Mouse (Mus musculus) frontal cortex, postnatal 25 days (tissue): ENCODE results near the gene Cntn4.

ENCODE experiments used
- DNase-seq, 2 experiments: peaks; one replicate each; pipeline ENCODE4 v3.0.0; 2022; ENCODE audit warnings: low spot score in 2 of 2

Gene Cntn4

DNA sequence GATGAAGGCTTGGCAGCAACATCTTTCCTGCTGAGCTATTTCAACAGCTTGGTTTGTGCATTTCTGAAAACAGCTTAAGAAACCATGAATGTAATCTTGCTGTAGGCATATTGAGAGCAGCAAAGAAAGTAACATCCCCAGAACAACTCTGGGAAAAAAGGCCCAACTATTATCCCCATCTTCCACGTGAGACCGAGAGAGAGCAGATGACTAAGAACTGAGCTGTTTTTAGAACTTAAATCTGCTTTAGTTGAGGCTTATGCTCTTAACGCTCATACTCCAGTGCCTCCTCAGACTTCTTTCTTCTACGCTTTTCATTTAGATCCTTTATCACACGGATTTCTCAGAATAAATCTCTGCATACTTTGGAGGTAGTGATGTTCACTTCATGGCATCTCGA, 784.9 kb downstream of the Cntn4 start:
- DNase-seq, result no peak

DNA sequence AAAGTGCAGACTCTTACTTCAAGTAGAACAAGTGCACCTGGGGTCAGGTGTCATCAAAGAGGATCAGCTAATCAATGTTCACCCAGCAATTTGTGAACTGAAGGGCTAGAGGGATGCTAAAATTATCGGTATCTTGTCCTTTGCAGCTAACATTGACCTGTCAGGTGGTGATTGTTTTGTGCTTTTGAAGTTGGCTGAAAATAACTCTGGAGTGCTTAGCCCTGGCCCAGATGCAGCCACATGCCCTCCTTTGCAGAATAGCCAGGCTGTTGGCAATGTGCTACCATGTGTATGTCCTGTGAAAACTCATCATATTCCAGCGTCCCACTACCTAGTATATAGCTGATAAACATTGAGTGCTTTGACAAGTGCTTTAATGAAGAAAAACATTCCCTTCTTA, 786.4 kb downstream of the Cntn4 start:
- no peak for DNase-seq

DNA sequence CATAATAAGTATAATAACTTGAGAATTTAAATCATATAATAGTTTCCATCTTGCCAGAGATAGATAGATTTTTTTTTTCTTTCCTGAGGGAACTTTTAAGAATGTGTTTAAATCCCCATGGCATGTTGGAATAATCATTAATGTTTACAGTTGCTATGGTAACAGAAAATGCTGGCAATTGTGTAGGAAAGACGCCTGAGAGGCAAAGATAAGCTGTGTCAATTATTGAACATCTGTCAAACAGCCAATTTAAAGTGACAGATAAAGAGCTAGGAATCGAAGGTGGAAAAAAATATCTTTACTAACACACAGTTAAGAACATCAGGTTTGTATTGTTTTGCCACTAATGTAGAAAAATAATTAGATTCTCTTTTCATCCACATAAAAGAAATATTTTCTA, 788.3 kb downstream of the Cntn4 start:
- DNase-seq, result no peak

DNA sequence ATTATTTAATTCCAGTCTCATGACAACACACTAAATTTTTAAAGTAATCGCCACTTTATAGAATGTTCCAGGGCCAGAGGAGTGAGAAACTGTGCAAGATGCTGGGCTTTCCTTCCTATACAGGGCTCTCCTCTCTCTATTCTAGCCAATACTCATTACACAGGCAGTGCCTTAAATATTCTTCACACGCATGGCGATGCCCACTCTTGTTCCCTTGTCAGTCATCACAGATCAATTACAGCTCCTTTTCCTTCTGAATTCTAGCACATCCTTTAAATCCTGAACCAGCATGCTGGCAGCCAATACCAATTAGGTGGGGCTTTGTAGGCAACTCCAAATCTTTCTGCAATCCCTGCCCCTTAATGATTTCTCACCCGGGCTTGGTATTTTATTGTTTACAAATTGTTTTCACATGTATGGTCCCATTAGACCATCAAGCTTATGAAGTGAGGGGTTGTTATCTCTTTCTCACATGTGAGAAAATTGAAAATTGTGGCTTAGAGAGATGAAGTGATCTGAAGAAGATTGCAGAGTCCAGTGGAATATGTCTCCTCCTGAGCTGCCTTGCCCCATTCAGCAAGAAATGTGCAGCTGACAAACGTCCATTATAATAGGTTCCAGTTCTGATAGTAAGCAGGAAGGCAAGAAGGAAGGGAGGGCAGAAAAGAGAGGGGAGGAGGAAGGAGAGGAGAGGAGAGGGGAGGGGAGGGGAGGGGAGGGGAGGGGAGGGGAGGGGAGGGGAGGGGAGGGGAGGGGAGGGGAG, 789.0 kb downstream of the Cntn4 start:
- no peak for DNase-seq

DNA sequence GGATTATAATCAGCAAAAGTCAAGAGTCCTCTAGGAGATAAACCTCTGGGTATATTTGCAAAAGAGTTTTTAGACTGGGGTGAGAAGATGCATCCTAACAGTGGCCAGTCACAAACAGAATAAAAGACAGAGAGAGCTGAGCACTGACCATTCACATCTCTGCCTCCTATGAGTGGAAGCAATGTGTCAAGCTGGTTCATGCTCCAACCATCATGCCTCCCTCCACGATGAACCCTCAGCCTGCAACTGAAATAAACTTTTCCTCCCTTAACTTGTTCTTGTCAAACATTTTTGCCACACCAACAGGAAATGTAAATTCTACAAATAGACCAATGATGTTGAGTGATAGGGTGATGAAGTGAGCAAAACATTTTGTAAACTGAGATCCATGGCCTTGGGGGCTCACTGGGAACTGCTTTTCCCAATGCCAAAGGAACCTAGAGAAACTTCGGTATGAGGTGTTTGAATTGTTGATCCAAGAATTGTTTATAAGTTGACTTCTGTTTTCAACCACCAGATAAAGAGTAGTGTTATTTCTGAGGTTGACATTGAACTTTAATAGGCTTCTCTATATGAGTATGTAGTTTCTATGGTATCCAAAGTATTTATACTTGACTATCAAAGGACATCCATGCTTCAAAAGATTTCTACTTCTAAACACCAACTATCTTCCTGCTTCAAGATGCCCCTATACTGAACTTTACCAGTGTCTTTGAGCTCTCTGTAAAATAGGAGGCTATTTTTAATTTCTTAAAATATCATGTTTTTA, 794.6 kb downstream of the Cntn4 start:
- DNase-seq, result no peak

DNA sequence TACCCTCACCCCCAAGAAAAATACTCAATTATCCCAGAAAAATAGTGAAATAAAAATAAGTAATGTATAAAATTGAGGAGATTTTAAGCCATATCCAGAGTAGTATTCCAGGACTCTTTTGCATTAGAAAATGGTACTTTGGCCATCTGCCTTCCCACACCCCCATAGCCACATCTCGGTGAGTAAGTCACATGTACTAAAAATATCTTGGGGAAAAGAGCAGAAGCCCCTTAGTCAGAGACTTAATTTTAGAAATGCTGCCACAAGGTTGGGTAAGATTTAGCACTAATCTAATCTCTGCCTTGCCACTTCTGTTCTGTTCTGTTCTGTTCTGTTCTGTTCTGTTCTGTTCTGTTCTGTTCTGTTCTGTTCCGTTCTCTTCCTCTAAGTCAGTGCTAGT, 796.4 kb downstream of the Cntn4 start:
- no peak for DNase-seq

DNA sequence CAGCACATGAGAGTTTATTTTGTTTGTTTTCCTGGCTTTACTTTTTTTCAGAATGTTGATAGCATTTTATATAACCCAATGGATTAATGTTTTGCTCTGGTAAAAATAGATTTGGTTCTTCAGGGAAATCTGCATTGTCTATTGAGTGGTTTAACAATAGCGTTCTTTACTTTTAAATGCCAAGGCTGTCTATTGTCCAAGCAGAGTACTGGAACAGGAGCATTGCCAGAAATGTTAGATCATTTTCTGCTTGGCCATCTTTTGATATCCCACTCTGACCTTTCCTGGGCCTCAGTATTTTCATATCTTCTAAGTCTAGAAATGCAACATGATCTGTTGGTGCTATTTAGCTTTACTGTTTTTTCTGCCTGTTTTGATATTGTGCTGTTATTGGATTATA, 804.1 kb downstream of the Cntn4 start:
- no peak for DNase-seq

DNA sequence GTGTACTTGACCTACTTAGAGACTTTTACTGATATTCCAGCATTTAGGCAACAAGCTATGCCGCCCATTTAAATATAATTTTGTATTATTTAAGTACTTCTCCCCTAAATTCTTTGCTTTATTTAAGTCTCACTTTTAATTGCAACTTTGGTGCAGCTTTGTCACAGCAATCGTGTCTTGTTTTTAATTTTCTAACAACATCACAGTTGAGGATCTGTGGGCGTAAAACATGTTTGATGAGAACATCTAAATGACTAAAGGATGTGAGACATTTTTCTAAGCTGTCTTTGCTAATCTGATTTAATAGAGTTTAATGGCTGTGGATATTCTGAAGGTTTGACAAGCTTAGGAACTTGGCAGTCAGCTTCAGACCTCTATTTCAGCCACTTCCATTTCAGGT, 818.8 kb downstream of the Cntn4 start:
- DNase-seq, result no peak

DNA sequence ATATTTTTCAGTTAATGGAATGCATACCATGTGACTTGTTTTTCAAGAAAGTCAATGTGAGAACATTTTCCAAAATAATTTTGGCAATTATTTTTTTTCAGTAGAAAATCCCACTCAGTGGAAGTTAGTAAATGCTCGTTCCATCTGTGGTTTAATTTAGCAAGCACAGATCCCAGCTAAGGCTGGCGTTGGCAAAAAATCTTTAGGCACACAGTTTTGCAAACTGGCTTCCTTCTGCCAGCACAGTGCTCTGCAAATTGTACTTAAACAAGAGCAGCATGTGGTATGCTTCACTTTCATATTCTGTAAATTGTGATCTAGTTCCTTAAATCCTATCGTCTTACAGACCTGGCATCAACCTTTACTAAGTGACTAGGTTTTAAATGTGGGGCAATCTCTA, 821.7 kb downstream of the Cntn4 start:
- DNase-seq, result no peak

DNA sequence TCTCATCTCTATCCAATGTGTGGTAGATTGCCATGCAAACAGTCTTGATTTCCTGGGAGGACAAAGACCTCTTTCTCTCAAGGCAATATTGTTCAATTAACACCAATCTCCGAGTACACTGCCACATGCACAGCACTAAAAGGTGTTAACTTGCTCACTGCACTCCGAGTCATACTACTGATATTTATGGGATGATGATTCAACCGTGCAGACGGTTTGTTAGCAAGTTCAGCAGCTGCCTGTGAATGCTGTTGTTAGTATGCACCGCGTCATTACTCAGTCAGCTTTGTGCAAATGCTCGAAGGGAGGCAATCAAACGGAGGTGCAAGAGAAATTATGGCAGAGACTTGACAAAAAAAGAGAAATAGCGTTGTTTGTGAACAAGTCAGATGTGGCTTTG, 826.5 kb downstream of the Cntn4 start:
- DNase-seq, result peak in 1 of 2 experiments; percentile 12

DNA sequence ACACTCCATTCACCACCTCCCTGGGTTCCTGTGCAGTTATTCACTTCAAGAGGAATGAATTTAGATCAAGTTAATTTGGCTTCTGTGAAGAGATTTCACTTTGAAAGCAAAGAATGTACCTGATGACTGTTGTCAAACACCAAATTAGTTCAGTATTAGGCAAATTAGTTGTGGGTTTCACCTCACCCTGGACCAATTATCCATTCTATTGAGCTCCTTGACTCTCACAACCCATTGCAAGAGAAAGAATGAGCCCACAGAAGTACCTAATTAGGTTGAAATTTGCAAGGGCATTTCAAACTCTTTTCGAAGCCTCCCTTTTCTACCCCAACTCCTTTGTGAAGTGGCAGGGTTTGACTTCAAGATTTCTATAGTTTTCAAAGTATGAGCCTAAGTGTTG, 842.9 kb downstream of the Cntn4 start:
- no peak for DNase-seq

DNA sequence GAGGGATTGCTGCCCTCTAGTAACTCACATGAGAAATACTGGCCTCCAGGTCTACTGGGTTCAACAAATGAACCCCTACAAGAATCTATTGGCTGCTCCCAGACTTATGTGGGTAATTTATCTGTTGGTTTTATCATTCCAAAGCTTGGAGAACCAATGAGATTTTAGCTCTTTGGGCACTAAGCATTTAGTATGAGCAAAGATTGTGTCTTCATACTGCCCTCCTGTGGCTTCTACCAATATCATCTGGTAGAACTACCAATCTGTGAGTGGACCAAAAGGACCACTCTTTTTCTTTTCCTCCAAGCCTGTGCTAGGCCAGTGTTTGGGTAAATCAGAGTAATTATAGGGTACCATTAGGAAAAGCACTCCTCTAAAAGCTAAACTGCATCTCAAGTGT, 866.0 kb downstream of the Cntn4 start:
- no peak for DNase-seq

DNA sequence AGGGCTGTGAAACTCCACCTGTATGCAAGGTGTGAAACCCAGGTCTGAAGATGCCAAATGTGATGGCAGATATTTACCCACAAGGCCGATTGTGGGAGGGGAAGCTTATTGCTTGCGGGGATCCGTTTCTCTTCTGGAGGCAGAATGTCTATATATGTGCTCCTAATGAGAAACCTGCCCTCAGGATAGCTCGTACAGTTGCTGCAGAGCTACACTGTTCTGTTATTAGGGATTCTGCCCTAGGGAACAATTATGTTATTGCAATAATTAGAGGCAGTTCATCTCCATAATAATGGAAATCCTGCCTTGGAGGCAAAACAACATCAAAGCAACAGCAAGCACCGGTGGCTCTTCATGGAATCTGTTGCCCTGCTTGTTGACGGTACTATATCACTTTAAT, 884.2 kb downstream of the Cntn4 start:
- no peak for DNase-seq

DNA sequence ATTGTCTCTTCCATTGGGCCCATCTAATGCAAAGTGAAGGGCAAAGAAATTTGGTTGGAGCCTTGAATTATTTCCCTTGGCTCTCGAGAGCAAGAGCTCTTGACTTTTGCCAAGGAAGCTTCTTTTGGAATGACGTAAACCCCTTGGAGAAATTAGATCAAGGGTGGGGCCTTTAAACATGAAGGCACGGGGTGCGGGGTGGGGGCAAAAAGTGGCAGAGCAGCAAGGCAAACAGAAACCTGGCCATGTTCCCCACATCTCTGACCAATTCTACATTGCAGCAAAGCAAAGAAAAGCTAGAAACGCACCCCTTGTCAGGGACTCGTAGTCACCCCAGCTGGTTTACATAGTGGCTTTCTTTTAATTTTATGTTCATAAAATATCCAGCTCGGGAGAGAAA, 887.9 kb downstream of the Cntn4 start:
- DNase-seq, result no peak

DNA sequence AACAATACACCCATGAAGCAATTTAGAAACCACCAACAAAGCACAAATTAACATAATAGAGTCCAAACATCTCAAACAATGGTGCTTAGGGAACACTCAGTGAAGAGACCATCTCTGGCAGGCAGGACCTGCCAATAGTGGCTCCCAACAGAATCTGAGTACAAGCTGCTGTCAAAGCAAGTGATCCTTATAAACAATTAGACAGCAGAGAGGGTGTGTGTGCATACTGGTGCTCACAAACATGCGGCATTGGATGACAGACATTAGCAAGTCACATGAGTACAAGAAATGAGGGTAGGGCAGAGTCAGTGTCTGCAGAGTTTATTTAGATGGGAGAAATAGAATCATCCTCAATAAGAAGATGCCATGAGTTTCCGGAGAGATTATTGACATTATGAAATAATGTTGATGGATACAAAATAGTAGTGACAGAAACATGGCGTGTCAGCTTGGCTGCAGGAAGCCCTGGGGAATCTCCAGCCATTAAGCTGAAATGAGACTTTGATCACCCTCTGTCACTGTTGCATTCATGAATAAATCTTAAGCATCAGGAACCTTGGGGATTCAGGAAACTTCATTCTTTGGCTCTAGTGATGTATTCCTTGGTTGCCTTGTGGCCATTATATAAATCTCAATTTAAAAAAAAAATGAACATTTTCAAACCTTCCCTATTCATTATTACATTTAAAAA, 888.5 kb downstream of the Cntn4 start:
- no peak for DNase-seq

DNA sequence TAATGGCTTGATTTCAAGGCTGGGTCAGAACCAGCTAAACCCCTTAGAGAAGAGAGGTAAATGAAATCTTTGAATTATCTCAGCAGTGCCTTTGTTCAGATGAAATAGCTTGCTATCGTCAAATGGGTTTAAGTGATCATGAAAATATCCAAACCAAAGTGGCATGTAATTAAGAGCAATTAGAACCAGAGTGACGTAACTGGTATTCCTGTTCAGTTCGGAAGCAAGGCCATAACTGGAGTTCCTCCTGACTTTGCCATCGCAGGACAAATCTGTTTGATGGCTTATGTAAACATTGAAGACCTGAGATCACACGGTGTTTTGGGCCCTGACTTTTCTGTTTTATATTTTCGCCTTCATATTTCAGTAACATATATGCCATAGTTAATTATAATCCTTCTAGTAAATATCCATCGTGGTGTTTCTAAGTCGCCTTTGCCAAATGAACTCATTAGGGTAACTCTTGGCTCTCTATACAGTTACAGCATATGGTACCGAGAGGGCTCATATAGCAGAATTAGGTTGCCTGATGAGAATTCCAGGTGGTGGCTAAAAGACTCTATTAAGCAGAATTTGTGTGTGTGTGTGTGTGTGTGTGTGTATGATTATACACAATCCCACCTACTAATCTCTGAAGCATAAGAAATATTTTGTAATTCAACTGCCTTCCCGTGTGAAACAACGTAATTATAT, 889.6 kb downstream of the Cntn4 start:
- no peak for DNase-seq

DNA sequence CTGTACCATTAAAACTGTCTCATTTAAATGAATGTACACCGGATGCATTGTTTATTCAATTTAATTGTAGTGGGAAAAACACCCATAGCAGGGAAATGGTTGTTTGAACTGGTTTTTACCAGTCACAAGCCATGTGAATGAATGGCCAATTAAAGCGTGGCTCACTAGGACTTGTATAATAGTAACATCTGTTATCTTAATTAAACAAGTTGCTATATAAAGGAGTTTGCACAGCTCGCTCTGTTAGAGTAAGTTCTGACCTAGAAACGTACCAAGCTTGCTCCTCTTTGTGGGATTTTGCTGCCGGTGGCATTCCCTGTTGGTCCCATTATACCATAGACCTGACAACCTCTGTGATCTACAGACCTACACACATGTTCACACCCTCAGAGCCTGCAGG, 902.7 kb downstream of the Cntn4 start:
- no peak for DNase-seq

DNA sequence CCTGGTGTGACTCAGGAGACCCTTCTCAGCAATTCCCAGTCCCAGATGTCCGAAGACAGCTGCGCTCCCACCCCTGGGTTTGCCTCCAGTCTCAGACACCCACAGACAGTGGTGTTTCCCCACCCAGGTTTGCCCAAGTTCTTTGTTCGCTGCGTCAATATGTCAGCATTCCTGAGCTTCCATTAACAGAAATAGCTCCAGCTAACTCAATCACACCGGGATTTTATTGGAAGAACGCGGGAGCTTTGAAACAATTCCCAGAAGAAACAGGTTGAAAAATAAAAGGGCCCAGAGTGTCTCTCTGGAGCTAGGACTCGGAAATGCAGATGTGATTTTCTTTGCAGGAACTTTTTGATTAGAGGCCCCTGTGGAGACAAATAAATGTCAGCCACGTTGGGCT, 916.3 kb downstream of the Cntn4 start:
- no peak for DNase-seq

DNA sequence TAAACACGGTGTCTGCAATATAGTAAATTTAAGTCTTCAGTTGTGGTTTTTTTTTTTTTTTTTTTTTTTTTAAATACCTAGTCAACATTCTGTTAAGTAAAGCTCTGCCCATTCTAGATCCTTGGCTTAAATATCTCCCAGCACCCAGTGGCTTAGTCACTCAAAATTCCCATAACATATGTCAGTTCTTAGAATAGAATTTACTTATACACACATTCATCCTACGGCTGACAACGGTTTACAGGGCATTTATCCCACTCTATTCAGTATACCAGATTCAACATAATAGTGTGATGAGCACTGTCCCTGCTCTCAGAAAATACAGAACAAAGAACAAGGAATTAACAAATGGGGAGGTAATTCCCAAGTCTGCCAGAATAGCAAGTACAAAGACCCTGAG, 939.6 kb downstream of the Cntn4 start:
- DNase-seq, result no peak

DNA sequence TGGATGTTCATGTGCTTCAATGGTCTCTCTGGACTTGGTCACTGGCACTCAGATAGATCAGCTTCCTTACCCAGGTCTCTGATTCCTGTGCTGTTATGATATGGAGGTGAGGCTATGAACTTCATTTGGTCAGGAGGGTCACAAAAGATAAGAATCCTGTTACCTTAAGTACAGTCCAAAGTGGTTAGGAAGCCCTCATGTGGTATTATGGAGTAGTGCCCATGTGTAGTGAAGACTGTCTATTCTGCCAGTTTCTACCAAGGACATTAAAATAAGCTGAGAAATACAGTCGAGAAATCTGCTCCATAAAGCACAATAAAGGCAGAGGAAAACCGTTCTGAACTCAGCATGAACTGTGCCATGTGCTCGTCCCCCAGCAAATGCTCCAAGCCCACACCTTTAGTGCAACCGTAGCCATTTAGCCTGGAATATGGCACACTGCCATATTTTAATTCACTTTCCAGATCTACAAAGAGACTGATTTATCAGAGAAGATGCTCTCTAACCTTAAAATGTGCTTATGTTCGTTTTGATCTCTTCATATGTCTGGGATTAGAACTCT, 943.8 kb downstream of the Cntn4 start:
- DNase-seq, result no peak

DNA sequence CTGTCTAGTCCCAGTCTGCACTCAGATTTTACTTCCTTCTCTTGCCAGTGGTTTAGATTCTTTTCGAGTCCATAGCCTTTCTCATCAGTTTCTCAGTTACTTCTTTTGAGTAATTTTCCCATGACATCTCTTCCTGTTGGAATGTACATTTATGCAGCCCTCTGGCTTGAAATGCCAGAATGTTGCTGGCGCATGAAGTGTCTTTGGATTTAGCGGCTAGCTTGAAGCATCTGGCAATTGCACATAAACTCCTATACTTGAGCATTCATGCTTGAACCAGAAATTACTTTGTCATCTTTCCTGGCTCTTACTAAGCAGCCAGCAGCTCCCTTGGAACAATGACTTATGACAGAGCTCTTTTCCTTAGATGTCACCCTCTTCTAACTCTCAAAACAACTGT, 965.6 kb downstream of the Cntn4 start:
- no peak for DNase-seq
